ENCODE assay signal across 29 mouse cellular contexts in genomic region chr13:72599254-72599653, GRCm38 (mm10). TPM values are rescaled to one million over a fixed set of nuclear protein-coding genes. Genes with fewer than 3 reads are reported as not detected.
"Had no signal": no experiment of that assay in that cellular context is flagged by ENCODE, and none has a peak within 500 bp of the region (broad histone marks: within the 10 kb centered on the region; RNA-seq: fewer than 3 reads in every experiment).

No protein-coding gene starts in this region.

- H3K27ac ChIP-seq: gastrocnemius, adult 2 months; heart, adult 2 months; hindbrain, embryonic 13.5 days; hindbrain, embryonic 15.5 days; hindbrain, postnatal 0 days; kidney, embryonic 15.5 days; kidney, postnatal 0 days; limb, embryonic 13.5 days; limb, embryonic 15.5 days; liver, embryonic 13.5 days; liver, embryonic 15.5 days had no signal

- H3K4me2 ChIP-seq: heart, embryonic 12.5 days; hindbrain, embryonic 13.5 days; hindbrain, embryonic 15.5 days; kidney, embryonic 15.5 days; limb, embryonic 13.5 days; limb, embryonic 15.5 days; liver, embryonic 11.5 days; liver, embryonic 13.5 days; liver, embryonic 15.5 days had no signal

- H3K4me3 ChIP-seq: gastrocnemius, adult 2 months; heart, adult 2 months; heart, embryonic 12.5 days; hindbrain, embryonic 13.5 days; hindbrain, embryonic 15.5 days; kidney, embryonic 15.5 days; limb, embryonic 13.5 days; limb, embryonic 15.5 days; liver, embryonic 13.5 days; liver, embryonic 15.5 days had no signal

- H3K27me3 ChIP-seq: heart, embryonic 12.5 days; hindbrain, embryonic 15.5 days; kidney, embryonic 15.5 days; liver, embryonic 13.5 days; liver, embryonic 15.5 days had no signal

- H3K4me1 ChIP-seq: heart, embryonic 12.5 days; hindbrain, embryonic 13.5 days; hindbrain, embryonic 15.5 days; kidney, embryonic 15.5 days; limb, embryonic 13.5 days; limb, embryonic 15.5 days; liver, embryonic 13.5 days; liver, embryonic 15.5 days had no signal

- ATAC-seq: hindbrain, postnatal 0 days; intestine, embryonic 16.5 days had no signal

- H3K9ac ChIP-seq: heart, embryonic 12.5 days; hindbrain, embryonic 13.5 days; hindbrain, embryonic 15.5 days; kidney, embryonic 15.5 days; limb, embryonic 13.5 days; limb, embryonic 15.5 days; liver, embryonic 13.5 days; liver, embryonic 15.5 days had no signal

- H3K9me3 ChIP-seq: heart, embryonic 12.5 days; hindbrain, embryonic 13.5 days; hindbrain, embryonic 15.5 days; kidney, embryonic 15.5 days; limb, embryonic 13.5 days; limb, embryonic 15.5 days; liver, embryonic 13.5 days; liver, embryonic 15.5 days had no signal

- H3K36me3 ChIP-seq: heart, embryonic 12.5 days; hindbrain, embryonic 13.5 days; hindbrain, embryonic 15.5 days; kidney, embryonic 15.5 days; limb, embryonic 13.5 days; limb, embryonic 15.5 days; liver, embryonic 13.5 days; liver, embryonic 15.5 days had no signal

- DNase-seq: gastrocnemius, adult 2 months; gastrocnemius, postnatal 10 days; gastrocnemius, postnatal 36 days; heart, adult 2 months; heart, postnatal 14 days; heart, postnatal 36 days; kidney, adult 11 months; kidney, adult 2 months; kidney, adult 9 months; kidney, postnatal 14 days; kidney, postnatal 36 days; layer of hippocampus, adult 9-11 months; layer of hippocampus, postnatal 36 days; left cerebral cortex, postnatal 4 days; liver, embryonic 13.5 days had no signal

RNA-seq across cellular contexts. Expression of gene Irx2, which starts 29.4 kb away (rescaled TPM):
- total RNA-seq: gastrocnemius, adult 2 months; gastrocnemius, postnatal 36 days; hematopoietic stem cell, adult 5-6 weeks; layer of hippocampus, postnatal 36 days; left cerebral cortex, adult 18-20 months; left cerebral cortex, postnatal 25 days had no signal
- polyA plus RNA-seq: intestine, embryonic 16.5 days; liver, embryonic 15.5 days had no signal
